Mouse (Mus musculus): ENCODE measurements around the gene Mbnl1. TPM values are rescaled to one million over a fixed set of nuclear protein-coding genes. Genes with fewer than 3 reads are reported as not detected.
"Not testable (repeated sequence)": the region's sequence is repeated elsewhere in the genome, so short reads cannot be mapped to it uniquely, and the experiment has no call there.

Gene Mbnl1
- polyA plus RNA-seq, 1 experiment from 2014 or later: 88.5 TPM

GRCm38 (mm10) chr3:60494774-60495535 is 22.3 kb downstream of the Mbnl1 start:
- H3K4me3 ChIP-seq (replicated peaks); H3K9ac ChIP-seq; H3K27me3 ChIP-seq; H3K9me3 ChIP-seq (replicated peaks); H3K36me3 ChIP-seq (replicated peaks): not testable (repeated sequence)
- H3K27ac ChIP-seq (replicated peaks): peak overlapping the region; percentile 61
- peak overlapping the region; percentile 41 for H3K4me2 ChIP-seq
- peak; percentile 65 for ATAC-seq (ENCODE audit: insufficient read depth)
- 54% methylated on average over 8 of the region's 16 CpGs for WGBS (ENCODE audit: insufficient replicate concordance)
- peaks cover 27% of the 10 kb centered on the region for H3K4me1 ChIP-seq (replicated peaks)

GRCm38 (mm10) chr3:60496197-60496596 is 23.6 kb downstream of the Mbnl1 start:
- Histone ChIP-seq H3K4me2 (no peak overlapping the region), H3K9ac (no peak overlapping the region), H3K4me3 (replicated peaks) (no peak overlapping the region), H3K36me3 (replicated peaks) (no peaks in the 10 kb centered on the region), H3K4me1 (replicated peaks) (peaks cover 35% of the 10 kb centered on the region), H3K27ac (replicated peaks) (peak overlapping the region; percentile 25; the same call in 1 of the 2 replicates), H3K27me3 (no peaks in the 10 kb centered on the region), H3K9me3 (replicated peaks) (no peaks in the 10 kb centered on the region)
- 54% methylated on average over 5 of the region's 5 CpGs for WGBS (ENCODE audit: insufficient replicate concordance)
- ATAC-seq (ENCODE audit: insufficient read depth): no peak

- Histone ChIP-seq H3K27me3 (no peaks in the 10 kb centered on the region), H3K4me2 (peak overlapping the region; percentile 86; the same call in 1 of the 2 replicates), H3K4me3 (replicated peaks) (no peak overlapping the region), H3K9ac (no peak overlapping the region), H3K36me3 (replicated peaks) (no peaks in the 10 kb centered on the region), H3K27ac (replicated peaks) (no peak overlapping the region), H3K9me3 (replicated peaks) (no peaks in the 10 kb centered on the region), H3K4me1 (replicated peaks) (peaks cover 47% of the 10 kb centered on the region)
- 51% methylated on average over 2 of the region's 2 CpGs for WGBS (ENCODE audit: insufficient replicate concordance)
- no peak for ATAC-seq (ENCODE audit: insufficient read depth)
These were observed 25.5 kb downstream of the Mbnl1 start for GRCm38 (mm10) chr3:60498151-60498550.

GRCm38 (mm10) chr3:60498646-60499045 is 26.0 kb downstream of the Mbnl1 start:
- Histone ChIP-seq H3K36me3 (replicated peaks) (no peaks in the 10 kb centered on the region), H3K4me3 (replicated peaks) (no peak overlapping the region)

DNA sequence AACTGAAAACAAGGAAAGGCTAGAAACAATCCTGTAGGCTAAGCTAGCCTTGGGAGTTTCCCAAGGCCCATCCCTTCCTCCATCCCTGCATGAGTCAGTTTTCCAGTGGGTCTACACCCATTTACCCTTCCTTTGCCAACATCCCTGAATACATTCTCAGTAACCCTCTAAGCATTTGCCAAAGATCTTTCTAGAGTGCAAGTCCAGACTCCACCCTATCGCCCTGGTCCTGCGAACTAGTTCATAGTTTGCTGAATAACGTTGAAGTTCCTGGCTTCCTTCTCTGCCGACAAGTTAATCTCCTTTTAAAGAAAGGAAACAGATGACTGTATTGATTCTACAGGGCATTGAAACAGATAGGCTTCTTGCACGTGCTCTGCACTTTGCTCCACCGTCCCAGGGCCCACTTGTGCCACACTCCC is 26.5 kb downstream of the Mbnl1 start:
- Histone ChIP-seq H3K36me3 (replicated peaks) (no peaks in the 10 kb centered on the region), H3K4me3 (replicated peaks) (peak overlapping the region; percentile 99), H3K9me3 (replicated peaks) (no peaks in the 10 kb centered on the region), H3K4me1 (replicated peaks) (peaks cover 55% of the 10 kb centered on the region), H3K27ac (replicated peaks) (peak overlapping the region; percentile 97), H3K9ac (peak overlapping the region; percentile 100), H3K27me3 (no peaks in the 10 kb centered on the region), H3K4me2 (peak overlapping the region; percentile 86)
- no peak for ATAC-seq (ENCODE audit: insufficient read depth)
- WGBS (ENCODE audit: insufficient replicate concordance): 7% methylated on average over 6 of the region's 6 CpGs

More at GRCm38 (mm10) chr3:60498646-60499045, 26.0 kb downstream of the Mbnl1 start:
- H3K27ac ChIP-seq (replicated peaks): peak overlapping the region; percentile 97
- peaks cover 52% of the 10 kb centered on the region for H3K4me1 ChIP-seq (replicated peaks)
- ATAC-seq (ENCODE audit: insufficient read depth): no peak
- H3K9me3 ChIP-seq (replicated peaks): no peaks in the 10 kb centered on the region
- H3K9ac ChIP-seq: peak overlapping the region; percentile 100; the same call in 1 of the 2 replicates
- 31% methylated on average over 3 of the region's 3 CpGs for WGBS (ENCODE audit: insufficient replicate concordance)
- H3K4me2 ChIP-seq: peak overlapping the region; percentile 86
- no peaks in the 10 kb centered on the region for H3K27me3 ChIP-seq

GRCm38 (mm10) chr3:60499718-60500450 is 27.3 kb downstream of the Mbnl1 start:
- WGBS (ENCODE audit: insufficient replicate concordance): 21% methylated on average over 7 of the region's 7 CpGs
- Histone ChIP-seq H3K36me3 (replicated peaks) (no peaks in the 10 kb centered on the region), H3K4me3 (replicated peaks) (peak overlapping the region; percentile 99), H3K4me1 (replicated peaks) (peaks cover 63% of the 10 kb centered on the region), H3K9me3 (replicated peaks) (no peaks in the 10 kb centered on the region), H3K27me3 (no peaks in the 10 kb centered on the region), H3K9ac (peak overlapping the region; percentile 100), H3K4me2 (peak overlapping the region; percentile 86), H3K27ac (replicated peaks) (peak overlapping the region; percentile 97)
- no peak for ATAC-seq (ENCODE audit: insufficient read depth)

DNA sequence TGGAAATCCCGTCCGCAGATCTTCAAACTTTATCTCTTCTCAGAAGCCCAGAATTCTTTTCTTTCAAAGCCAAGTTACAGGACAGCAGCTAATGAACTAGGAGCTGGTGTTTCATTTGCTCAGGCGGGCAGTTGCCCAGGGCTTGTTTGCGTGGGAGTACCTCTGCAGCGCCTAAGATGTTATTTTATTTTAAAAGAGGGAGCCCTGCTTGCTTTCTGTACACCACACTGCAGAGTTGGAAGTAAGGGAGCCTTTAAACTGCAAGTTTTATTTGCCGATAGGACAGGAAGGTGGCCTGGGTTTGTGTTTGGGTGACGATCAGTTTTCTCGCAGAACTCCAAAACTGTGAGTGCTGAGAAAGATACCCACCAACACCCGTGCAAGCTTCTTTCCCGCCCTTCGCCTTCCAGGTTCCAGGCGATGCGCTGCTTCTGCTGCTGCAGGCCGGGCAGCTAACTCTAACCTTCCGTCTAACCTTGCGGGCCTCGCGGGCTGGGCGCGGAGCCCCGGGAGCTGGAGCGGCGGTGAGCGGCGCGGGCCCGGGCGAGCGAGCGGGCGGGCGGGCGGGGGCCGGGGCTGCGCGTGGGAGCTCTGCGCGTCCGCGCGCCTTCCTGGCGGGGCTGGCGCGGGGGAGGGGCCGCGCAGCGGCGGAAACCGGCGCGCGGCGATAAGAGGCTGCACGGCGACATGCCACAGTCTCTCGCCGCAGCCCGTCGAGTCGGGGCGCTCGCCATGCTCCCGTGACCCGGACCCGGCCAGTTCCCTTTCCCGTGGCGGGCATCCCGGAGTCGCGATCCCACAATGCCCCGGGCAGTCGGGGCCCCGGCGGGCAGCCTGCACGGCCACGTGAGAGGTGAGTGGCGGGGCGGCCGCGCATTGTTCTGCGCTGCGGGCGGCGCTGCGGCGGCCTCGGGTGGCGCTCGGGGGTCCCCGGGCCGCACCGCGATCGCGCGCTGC is 28.2 kb downstream of the Mbnl1 start:
- peak overlapping the region; percentile 86 for H3K4me2 ChIP-seq
- under 1% methylated on average over 94 of the region's 96 CpGs for WGBS (ENCODE audit: insufficient replicate concordance)
- no peaks in the 10 kb centered on the region for H3K36me3 ChIP-seq (replicated peaks)
- H3K27me3 ChIP-seq: no peaks in the 10 kb centered on the region
- peak overlapping the region; percentile 97 for H3K27ac ChIP-seq (replicated peaks)
- H3K9ac ChIP-seq: peak overlapping the region; percentile 100
- H3K4me3 ChIP-seq (replicated peaks): peak overlapping the region; percentile 99
- H3K9me3 ChIP-seq (replicated peaks): no peaks in the 10 kb centered on the region
- ATAC-seq (ENCODE audit: insufficient read depth): peak; percentile 87
- peaks cover 61% of the 10 kb centered on the region for H3K4me1 ChIP-seq (replicated peaks)

GRCm38 (mm10) chr3:60501561-60502151 is 29.0 kb downstream of the Mbnl1 start:
- Histone ChIP-seq H3K36me3 (replicated peaks) (no peaks in the 10 kb centered on the region), H3K27me3 (no peaks in the 10 kb centered on the region), H3K27ac (replicated peaks) (peak overlapping the region; percentile 97), H3K4me2 (peak overlapping the region; percentile 86), H3K4me3 (replicated peaks) (peak overlapping the region; percentile 99), H3K9ac (peak overlapping the region; percentile 100), H3K4me1 (replicated peaks) (peaks cover 67% of the 10 kb centered on the region), H3K9me3 (replicated peaks) (no peaks in the 10 kb centered on the region)
- WGBS (ENCODE audit: insufficient replicate concordance): under 1% methylated on average over 29 of the region's 29 CpGs
- peak; percentile 36 for ATAC-seq (ENCODE audit: insufficient read depth)

GRCm38 (mm10) chr3:60502155-60502987 is 29.7 kb downstream of the Mbnl1 start:
- no peak for ATAC-seq (ENCODE audit: insufficient read depth)
- peak overlapping the region; percentile 97 for H3K27ac ChIP-seq (replicated peaks)
- no peaks in the 10 kb centered on the region for H3K9me3 ChIP-seq (replicated peaks)
- 0 out of 2 replicates have a peak, but pooled peaks cover under 1% of the 10 kb centered on the region for H3K36me3 ChIP-seq (replicated peaks)
- H3K4me2 ChIP-seq: peak overlapping the region; percentile 86
- peak overlapping the region; percentile 100 for H3K9ac ChIP-seq
- peak overlapping the region; percentile 99 for H3K4me3 ChIP-seq (replicated peaks)
- H3K4me1 ChIP-seq (replicated peaks): peaks cover 67% of the 10 kb centered on the region
- no peaks in the 10 kb centered on the region for H3K27me3 ChIP-seq
- WGBS (ENCODE audit: insufficient replicate concordance): 7% methylated on average over 7 of the region's 7 CpGs

Measured in liver, embryonic 15.5 days (tissue).